Mouse (Mus musculus): Measurements from ENCODE around the gene Cxcl5.

DNA sequence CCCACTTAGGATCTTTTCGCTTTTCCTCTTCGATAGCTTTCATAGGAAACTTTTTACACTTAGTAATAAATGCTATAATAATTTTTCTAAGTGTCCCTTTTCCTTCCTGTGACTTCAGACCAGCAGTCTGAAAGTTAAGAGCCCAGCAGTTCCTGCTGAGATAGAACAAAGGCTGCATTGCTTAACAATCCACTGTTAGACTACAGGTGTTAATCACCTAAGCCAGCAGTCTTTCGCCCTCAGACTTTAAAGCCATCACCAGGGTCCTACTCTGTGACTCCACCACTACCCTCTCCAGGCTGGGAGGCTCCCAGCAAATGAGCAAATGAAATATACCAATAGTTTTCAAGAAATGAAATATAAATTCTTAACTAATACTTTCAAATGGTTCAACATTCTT, 30.9 kb upstream of the Cxcl5 start:
- no peak for TF ChIP-seq CTCF (IDR thresholded peaks at IDR 0.05; ENCODE audit: insufficient read depth, low read length)
- no peak for TF ChIP-seq POLR2A (IDR thresholded peaks at IDR 0.05; ENCODE audit: borderline replicate concordance, extremely low read depth, low read depth, low read length)

Data from lung, adult 2 months (tissue).